In the genomic region with DNA sequence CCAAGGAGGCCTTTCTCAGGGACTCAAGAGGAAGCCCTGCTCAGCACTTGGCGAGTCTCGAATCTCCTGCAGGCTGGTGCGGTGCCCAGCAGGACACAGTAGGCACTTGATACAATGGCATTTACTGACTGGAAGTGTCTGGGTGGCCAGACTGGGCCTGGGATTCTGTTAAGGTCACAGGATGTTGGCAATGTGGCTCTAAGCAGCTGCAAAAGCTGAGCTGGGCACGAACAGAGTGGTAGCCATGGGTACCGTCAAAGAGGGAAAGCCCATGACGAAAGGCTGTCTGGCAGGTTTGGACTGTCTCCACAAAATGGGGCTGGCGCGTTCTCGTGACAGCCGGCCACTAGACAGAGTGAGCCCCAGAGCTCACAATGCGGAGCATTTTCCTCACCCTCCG, we compare ENCODE assay signal across 10 mouse cellular contexts.
DNase-seq lines count a peak whose midpoint lies in the region; ATAC-seq lines count a peak whose summit lies in the region.
"Had no signal": no experiment of that assay in that cellular context is flagged by ENCODE, and none has a peak within 500 bp of the region (broad histone marks: within the 10 kb centered on the region; RNA-seq: fewer than 3 reads in every experiment).

No protein-coding gene starts in this region.

- H3K9ac ChIP-seq in neural tube, embryonic 12.5 days = no peak overlapping the region
- H3K9ac ChIP-seq in hindbrain, embryonic 11.5 days (ENCODE audit: low read depth, low read length) = no peak overlapping the region
- H3K9ac ChIP-seq: embryonic facial prominence, embryonic 15.5 days had no signal

- 0 out of 2 replicates have a peak overlapping the region, but pooled peaks have one; percentile 15 for H3K27ac ChIP-seq in neural tube, embryonic 12.5 days
- H3K27ac ChIP-seq in hindbrain, embryonic 11.5 days (ENCODE audit: low read depth, low read length) = peak overlapping the region; percentile 42
- H3K27ac ChIP-seq in limb, embryonic 10.5 days = peak overlapping the region; percentile 36
- H3K27ac ChIP-seq: embryonic facial prominence, embryonic 15.5 days; macrophage had no signal

- H3K4me1 ChIP-seq in neural tube, embryonic 12.5 days = peaks cover 29% of the 10 kb centered on the region
- H3K4me1 ChIP-seq in hindbrain, embryonic 11.5 days (replicated peaks; ENCODE audit: control insufficient read depth, insufficient read depth, low read length) = peaks cover 4% of the 10 kb centered on the region
- H3K4me1 ChIP-seq in limb, embryonic 10.5 days = peaks cover 46% of the 10 kb centered on the region

- peak; percentile 69 for ATAC-seq in neural tube, embryonic 12.5 days (ENCODE audit: low FRiP score, low read depth)
- ATAC-seq in hindbrain, embryonic 11.5 days (ENCODE audit: low FRiP score) = no peak
- ATAC-seq in megakaryocyte progenitor cell, adult 5-6 weeks (replicated peaks; ENCODE audit: poor library complexity) = no peak

- H3K4me3 ChIP-seq in neural tube, embryonic 12.5 days = no peak overlapping the region
- no peak overlapping the region for H3K4me3 ChIP-seq in hindbrain, embryonic 11.5 days (ENCODE audit: low read depth, low read length)
- H3K4me3 ChIP-seq in limb, embryonic 10.5 days = no peak overlapping the region
- H3K4me3 ChIP-seq: embryonic facial prominence, embryonic 15.5 days had no signal

- H3K27me3 ChIP-seq in neural tube, embryonic 12.5 days (replicated peaks) = no peaks in the 10 kb centered on the region
- H3K27me3 ChIP-seq in hindbrain, embryonic 11.5 days (ENCODE audit: control insufficient read depth, insufficient read depth, low read length) = no peaks in the 10 kb centered on the region
- no peaks in the 10 kb centered on the region for H3K27me3 ChIP-seq in limb, embryonic 10.5 days (ENCODE audit: low read depth, poor library complexity, severe bottlenecking)
- H3K27me3 ChIP-seq: embryonic facial prominence, embryonic 15.5 days had no signal

- no peaks in the 10 kb centered on the region for H3K36me3 ChIP-seq in neural tube, embryonic 12.5 days
- no peaks in the 10 kb centered on the region for H3K36me3 ChIP-seq in hindbrain, embryonic 11.5 days (ENCODE audit: control insufficient read depth, insufficient read depth, low read length)
- peaks cover 15% of the 10 kb centered on the region; the same call in 1 of the 2 replicates for H3K36me3 ChIP-seq in limb, embryonic 10.5 days
- H3K36me3 ChIP-seq: embryonic facial prominence, embryonic 15.5 days had no signal

- no peaks in the 10 kb centered on the region for H3K9me3 ChIP-seq in neural tube, embryonic 12.5 days
- H3K9me3 ChIP-seq in hindbrain, embryonic 11.5 days (ENCODE audit: control insufficient read depth, low read length) = no peaks in the 10 kb centered on the region
- no peaks in the 10 kb centered on the region for H3K9me3 ChIP-seq in limb, embryonic 10.5 days (replicated peaks)
- H3K9me3 ChIP-seq: embryonic facial prominence, embryonic 15.5 days had no signal

- no peak for DNase-seq in neural tube, embryonic 10.5 days (ENCODE audit: extremely low spot score, low spot score)
- peak; percentile 51 to 58 for DNase-seq in frontal cortex, adult 2 months (ENCODE audit: extremely low spot score in 1 of 2, low spot score in 1 of 2)
- DNase-seq in hindbrain, embryonic 11.5 days (ENCODE audit: low spot score) = no peak
- DNase-seq in limb, embryonic 10.5 days (ENCODE audit: low spot score) = no peak
- no peak for DNase-seq in retina, embryonic 14.5 days (ENCODE audit: low spot score)
- DNase-seq in kidney, postnatal 10 days = no peak

- H3K4me2 ChIP-seq in neural tube, embryonic 12.5 days (replicated peaks) = no peak overlapping the region
- H3K4me2 ChIP-seq in hindbrain, embryonic 11.5 days (replicated peaks; ENCODE audit: low read depth, low read length) = no peak overlapping the region
- H3K4me2 ChIP-seq: embryonic facial prominence, embryonic 15.5 days had no signal

- WGBS in neural tube, embryonic 12.5 days = 69% methylated on average over 12 of the region's 12 CpGs
- WGBS in hindbrain, embryonic 11.5 days = 83% methylated on average over 12 of the region's 12 CpGs
- 91% methylated on average over 12 of the region's 12 CpGs for WGBS in limb, embryonic 10.5 days

Comparison
In these comparisons a context has a peak if more than half of its experiments do, and no peak if none do; other contexts are left out.
1. DNase-seq: peak in frontal cortex, adult 2 months (2 of 2); none in neural tube, embryonic 10.5 days (single experiment), hindbrain, embryonic 11.5 days (single experiment), limb, embryonic 10.5 days (single experiment), retina, embryonic 14.5 days (single experiment) and kidney, postnatal 10 days (single experiment).
2. Peak in every context shown above with its lines, with median percentiles within 50 percentile points of each other: H3K27ac ChIP-seq.